Mouse (Mus musculus) MEL (cell line): ENCODE results near the gene Scn4b. TPM values are rescaled to one million over a fixed set of nuclear protein-coding genes. Genes with fewer than 3 reads are reported as not detected.

Experiments used
- DNase-seq: peaks from one replicate; pipeline ENCODE4 v3.0.0; 2011; ENCODE audit warnings: low read depth, low spot score
- H3K27ac ChIP-seq: 2 replicates; pipeline ENCODE4 v1.5.1; 2012; ENCODE audit warnings: low read depth, mild to moderate bottlenecking, control low read depth, low read length, moderate library complexity; ENCODE audit not compliant: control insufficient read depth
- H3K27me3 ChIP-seq, 2 experiments: fragments of 150-350 bp in 1 of 2; sonication (generic) in 1 of 2; 2 replicates each; pipeline ENCODE4 v1.6.1; 2012; ENCODE audit warnings: low read length in 2 of 2, mild to moderate bottlenecking in 2 of 2, improper control_type of control experiment in 1 of 2, moderate library complexity in 1 of 2; ENCODE audit not compliant: insufficient read depth in 2 of 2, control insufficient read depth in 1 of 2
- H3K36me3 ChIP-seq, 2 experiments: 2 replicates each; pipeline ENCODE4 v1.6.1; 2012 to 2014; ENCODE audit warnings: low read length in 2 of 2, improper control_type of control experiment in 1 of 2, inconsistent platforms in 1 of 2, mild to moderate bottlenecking in 1 of 2; ENCODE audit not compliant: insufficient read depth in 2 of 2, control insufficient read depth in 1 of 2
- H3K4me1 ChIP-seq, 2 experiments: fragments of 150-350 bp in 1 of 2; sonication (generic) in 1 of 2; 2 replicates each; pipeline ENCODE4 v1.6.1; 2012; ENCODE audit warnings: low read length in 2 of 2, improper control_type of control experiment in 1 of 2, mild to moderate bottlenecking in 1 of 2; ENCODE audit not compliant: insufficient read depth in 2 of 2, control insufficient read depth in 1 of 2
- H3K4me3 ChIP-seq, 2 experiments: fragments of 150-350 bp in 1 of 2; sonication (generic) in 1 of 2; 2 replicates each; pipeline ENCODE4 v1.5.1; 2012; ENCODE audit warnings: low read depth in 2 of 2, low read length in 2 of 2, mild to moderate bottlenecking in 2 of 2, moderate library complexity in 2 of 2, control low read depth in 1 of 2, improper control_type of control experiment in 1 of 2; ENCODE audit not compliant: control insufficient read depth in 1 of 2, insufficient read depth in 1 of 2
- H3K79me2 ChIP-seq: 2 replicates; pipeline ENCODE4 v1.6.1; 2012; ENCODE audit warnings: mild to moderate bottlenecking, low read length, moderate library complexity; ENCODE audit not compliant: control insufficient read depth, poor library complexity, insufficient read depth
- H3K9ac ChIP-seq: 2 replicates; pipeline ENCODE4 v1.6.1; 2012; ENCODE audit warnings: low read depth, mild to moderate bottlenecking, control low read depth, low read length, moderate library complexity; ENCODE audit not compliant: control insufficient read depth, poor library complexity, severe bottlenecking
- H3K9me3 ChIP-seq: fragments of 150-350 bp; sonication (generic); replicated peaks from 2 replicates; pipeline ENCODE4 v1.6.1; 2012; ENCODE audit warnings: mild to moderate bottlenecking, low read length, improper control_type of control experiment, moderate library complexity; ENCODE audit not compliant: insufficient read depth
- CHD1 ChIP-seq: IDR thresholded peaks from 2 replicates; pipeline ENCODE4 v1.6.1; 2012; ENCODE audit warnings: low read depth, mild to moderate bottlenecking, inconsistent platforms, low read length, improper control_type of control experiment
- CHD2 ChIP-seq: IDR thresholded peaks from 2 replicates; pipeline ENCODE4 v1.6.1; 2011; ENCODE audit warnings: low read length, improper control_type of control experiment
- CTCF ChIP-seq, 3 experiments: IDR thresholded peaks in 2 of 3; conservative IDR thresholded peaks in 1 of 3; 2 replicates each; pipeline ENCODE4 v1.5.1; 2011 to 2012; ENCODE audit warnings: low read length in 3 of 3, low read depth in 2 of 3, mild to moderate bottlenecking in 2 of 3, improper control_type of control experiment in 1 of 3, inconsistent platforms in 1 of 3, mixed read lengths in 1 of 3, moderate library complexity in 1 of 3; ENCODE audit not compliant: control insufficient read depth in 1 of 3, insufficient read depth in 1 of 3, poor library complexity in 1 of 3, severe bottlenecking in 1 of 3
- E2F4 ChIP-seq: IDR thresholded peaks from 2 replicates; pipeline ENCODE4 v1.6.1; 2011; ENCODE audit warnings: low read depth, low read length, improper control_type of control experiment, borderline replicate concordance
- ELF1 ChIP-seq: IDR thresholded peaks from 2 replicates; pipeline ENCODE4 v1.6.1; 2014; ENCODE audit warnings: low read depth, mild to moderate bottlenecking, inconsistent platforms, low read length, improper control_type of control experiment, moderate library complexity
- GABPA ChIP-seq: IDR thresholded peaks from 2 replicates; pipeline ENCODE4 v1.6.1; 2012; ENCODE audit warnings: low read depth, mild to moderate bottlenecking, inconsistent platforms, low read length, improper control_type of control experiment, moderate library complexity
- GATA1 ChIP-seq: IDR thresholded peaks from 2 replicates; pipeline ENCODE4 v1.6.1; 2011; ENCODE audit warnings: low read depth, low read length, improper control_type of control experiment
- MXI1 ChIP-seq: IDR thresholded peaks from 2 replicates; pipeline ENCODE4 v1.6.1; 2011; ENCODE audit warnings: mild to moderate bottlenecking, low read depth, low read length, improper control_type of control experiment
- MYB ChIP-seq: IDR thresholded peaks from 2 replicates; pipeline ENCODE4 v1.6.1; 2011; ENCODE audit warnings: mild to moderate bottlenecking, low read depth, low read length, improper control_type of control experiment
- NRF1 ChIP-seq: IDR thresholded peaks from 2 replicates; pipeline ENCODE4 v1.6.1; 2014; ENCODE audit warnings: low read depth, mild to moderate bottlenecking, inconsistent platforms, low read length, improper control_type of control experiment, moderate library complexity; ENCODE audit not compliant: poor library complexity, insufficient read depth, severe bottlenecking
- POLR2A ChIP-seq, 2 experiments: IDR thresholded peaks; 2 replicates each; pipeline ENCODE4 v1.6.1; 2011 to 2012; ENCODE audit warnings: low read length in 2 of 2, mild to moderate bottlenecking in 2 of 2, control low read depth in 1 of 2, improper control_type of control experiment in 1 of 2, low read depth in 1 of 2, moderate library complexity in 1 of 2; ENCODE audit not compliant: control insufficient read depth in 1 of 2, insufficient read depth in 1 of 2, poor library complexity in 1 of 2
- RAD21 ChIP-seq: IDR thresholded peaks from 2 replicates; pipeline ENCODE4 v1.6.1; 2011; ENCODE audit warnings: mild to moderate bottlenecking, low read depth, low read length, improper control_type of control experiment
- USF2 ChIP-seq, 2 experiments: IDR thresholded peaks; 2 replicates each; pipeline ENCODE4 v1.6.1; 2011 to 2012; ENCODE audit warnings: improper control_type of control experiment in 2 of 2, low read length in 2 of 2, borderline replicate concordance in 1 of 2, inconsistent platforms in 1 of 2, low read depth in 1 of 2, mild to moderate bottlenecking in 1 of 2; ENCODE audit not compliant: insufficient read depth in 1 of 2
- ZNF384 ChIP-seq: IDR thresholded peaks from 2 replicates; pipeline ENCODE4 v1.6.1; 2012; ENCODE audit warnings: low read depth, mild to moderate bottlenecking, inconsistent platforms, low read length, improper control_type of control experiment
- polyA plus RNA-seq, 2 experiments: library from polyadenylated mRNA; stranded (reverse) in 1 of 2; unstranded in 1 of 2; fragments of >175 nt in 1 of 2; fragments of >200 nt in 1 of 2; gene quantifications; 2 replicates each; pipeline versions ENCODE4 v1.2.1 to v1.2.4; 2012; ENCODE audit warnings: low replicate concordance in 2 of 2, low read depth in 1 of 2; ENCODE audit not compliant: insufficient read length in 2 of 2, insufficient read depth in 1 of 2, missing spikeins in 1 of 2
- total RNA-seq: library from RNA; depleted of rRNA; stranded (reverse); fragments of 300-350 nt; gene quantifications from 2 replicates; pipeline ENCODE4 v1.2.3, GENCODE M21; 2012; rRNA removed

Gene Scn4b
- total and polyA plus RNA-seq, 3 experiments = not detected

- DNase-seq = no peak
- TF ChIP-seq CHD2 (no peak), ZNF384 (no peak), E2F4 (no peak), NRF1 (no peak), POLR2A (IDR thresholded peaks at IDR 0.05; ENCODE audit: control insufficient read depth in 1 of 2, insufficient read depth in 1 of 2, low read depth in 1 of 2, low read length in 2 of 2, poor library complexity in 1 of 2) (no peak), ELF1 (no peak), USF2 (IDR thresholded peaks at IDR 0.05; ENCODE audit: borderline replicate concordance in 1 of 2, insufficient read depth in 1 of 2, low read depth in 1 of 2, low read length in 2 of 2) (no peak), MYB (no peak), GATA1 (no peak), CTCF (IDR thresholded peaks at IDR 0.05 in 2 of 3, conservative IDR thresholded peaks at IDR 0.05 in 1 of 3; ENCODE audit: control insufficient read depth in 1 of 3, insufficient read depth in 1 of 3, low read depth in 2 of 3, low read length in 3 of 3, poor library complexity in 1 of 3, severe bottlenecking in 1 of 3) (no peak), GABPA (no peak), RAD21 (no peak), MXI1 (no peak), CHD1 (no peak)
- H3K4me3 ChIP-seq = no peak overlapping the region
- no peaks in the 10 kb centered on the region for H3K9me3 ChIP-seq
- no peak overlapping the region for H3K27ac ChIP-seq
- peaks cover 0 to 8% of the 10 kb centered on the region in 2 experiments; a peak in 2 of 4 replicates for H3K36me3 ChIP-seq
- H3K9ac ChIP-seq = no peak overlapping the region
- peaks cover 8 to 16% of the 10 kb centered on the region in 2 experiments for H3K4me1 ChIP-seq
- no peaks in the 10 kb centered on the region for H3K79me2 ChIP-seq
- peaks cover 4 to 7% of the 10 kb centered on the region in 2 experiments; a peak in 3 of 4 replicates for H3K27me3 ChIP-seq
Measured at GRCm38 (mm10) chr9:45202021-45202798, 64.0 kb downstream of the Scn4b start.

Other genes with a start within 250 kb of the Scn4b start
- 719 and 722 TPM in 2 replicates for gene Atp5l, start 217.7 kb upstream of the Scn4b start, total RNA-seq
- gene Atp5l, start 217.7 kb upstream of the Scn4b start, polyA plus RNA-seq = 100 to 1,000 TPM in 1 of 2 experiments, not detected in 1; 320 TPM
- 23.3 and 24.2 TPM in 2 replicates for gene Ube4a, start 172.8 kb upstream of the Scn4b start, total RNA-seq
- gene Ube4a, start 172.8 kb upstream of the Scn4b start, polyA plus RNA-seq = 10 to 100 TPM; 32.8 to 37.9 TPM
- 0.35 and 0.42 TPM in 2 replicates for gene Cd3g, start 158.0 kb upstream of the Scn4b start, total RNA-seq
- gene Cd3g, start 158.0 kb upstream of the Scn4b start, polyA plus RNA-seq = under 1 TPM in 1 of 2 experiments, not detected in 1; 0.47 TPM
- gene Cd3d, start 156.6 kb upstream of the Scn4b start, total RNA-seq = 0.10 TPM in 1 of 2 replicates, not detected in the other
- gene Cd3d, start 156.6 kb upstream of the Scn4b start, polyA plus RNA-seq = not detected
- not detected in 2 replicates for gene Cd3e, start 128.8 kb upstream of the Scn4b start, total RNA-seq
- gene Cd3e, start 128.8 kb upstream of the Scn4b start, polyA plus RNA-seq = not detected
- 0.08 and 0.16 TPM in 2 replicates for gene Mpzl2, start 98.6 kb upstream of the Scn4b start, total RNA-seq
- under 1 TPM in 1 of 2 experiments, not detected in 1; 0.39 TPM for gene Mpzl2, start 98.6 kb upstream of the Scn4b start, polyA plus RNA-seq
- not detected in 2 replicates for gene Mpzl3, start 83.2 kb upstream of the Scn4b start, total RNA-seq
- not detected for gene Mpzl3, start 83.2 kb upstream of the Scn4b start, polyA plus RNA-seq
- gene Jaml, start 59.2 kb upstream of the Scn4b start, total RNA-seq = not detected in 2 replicates
- gene Jaml, start 59.2 kb upstream of the Scn4b start, polyA plus RNA-seq = not detected
- gene Scn2b, start 20.6 kb upstream of the Scn4b start, total RNA-seq = not detected in 2 replicates
- not detected for gene Scn2b, start 20.6 kb upstream of the Scn4b start, polyA plus RNA-seq
- gene BC049352, start 43.6 kb downstream of the Scn4b start, total RNA-seq = not detected in 2 replicates
- not detected for gene BC049352, start 43.6 kb downstream of the Scn4b start, polyA plus RNA-seq
- gene Tmprss4, start 65.7 kb downstream of the Scn4b start, total RNA-seq = not detected in 2 replicates
- not detected for gene Tmprss4, start 65.7 kb downstream of the Scn4b start, polyA plus RNA-seq
- not detected in 2 replicates for gene Il10ra, start 130.8 kb downstream of the Scn4b start, total RNA-seq
- not detected for gene Il10ra, start 130.8 kb downstream of the Scn4b start, polyA plus RNA-seq
- not detected in 2 replicates for gene Tmprss13, start 180.7 kb downstream of the Scn4b start, total RNA-seq
- not detected for gene Tmprss13, start 180.7 kb downstream of the Scn4b start, polyA plus RNA-seq
- not detected in 2 replicates for gene Fxyd6, start 231.8 kb downstream of the Scn4b start, total RNA-seq
- gene Fxyd6, start 231.8 kb downstream of the Scn4b start, polyA plus RNA-seq = not detected